Mouse (Mus musculus): Measurements from ENCODE around the gene Padi6. TPM values are rescaled to one million over a fixed set of nuclear protein-coding genes. Genes with fewer than 3 reads are reported as not detected.
A peak's percentile ranks its signal among the peaks of the same experiment; 100 is the strongest.

Padi6 gene
- total RNA-seq, 1 experiment from 2014 or later: 0.12 TPM

GRCm38 (mm10) chr4:140761601-140762000, 19.2 kb upstream of the Padi6 start:
- no peak for ATAC-seq (ENCODE audit: extremely low read depth, insufficient number of reproducible peaks, low FRiP score, poor library complexity, severe bottlenecking)

GRCm38 (mm10) chr4:140755811-140756210, 13.4 kb upstream of the Padi6 start:
- ATAC-seq (ENCODE audit: extremely low read depth, insufficient number of reproducible peaks, low FRiP score, poor library complexity, severe bottlenecking): no peak

- ATAC-seq (ENCODE audit: extremely low read depth, insufficient number of reproducible peaks, low FRiP score, poor library complexity, severe bottlenecking): no peak
Observed at GRCm38 (mm10) chr4:140753366-140753765, 10.9 kb upstream of the Padi6 start.

GRCm38 (mm10) chr4:140750328-140750727, 7.9 kb upstream of the Padi6 start:
- no peak for ATAC-seq (ENCODE audit: extremely low read depth, insufficient number of reproducible peaks, low FRiP score, poor library complexity, severe bottlenecking)

- ATAC-seq (ENCODE audit: extremely low read depth, insufficient number of reproducible peaks, low FRiP score, poor library complexity, severe bottlenecking): no peak
Observed at GRCm38 (mm10) chr4:140747978-140748377, 5.5 kb upstream of the Padi6 start.

- ATAC-seq (ENCODE audit: extremely low read depth, insufficient number of reproducible peaks, low FRiP score, poor library complexity, severe bottlenecking): no peak
Observed at GRCm38 (mm10) chr4:140744654-140745053, 2.2 kb upstream of the Padi6 start.

- no peak for ATAC-seq (ENCODE audit: extremely low read depth, insufficient number of reproducible peaks, low FRiP score, poor library complexity, severe bottlenecking)
Observed at GRCm38 (mm10) chr4:140743086-140743485, 643 bp upstream of the Padi6 start.

GRCm38 (mm10) chr4:140741401-140741800, 1.0 kb downstream of the Padi6 start:
- ATAC-seq (ENCODE audit: extremely low read depth, insufficient number of reproducible peaks, low FRiP score, poor library complexity, severe bottlenecking): no peak

- peak; percentile 73 for ATAC-seq (ENCODE audit: extremely low read depth, insufficient number of reproducible peaks, low FRiP score, poor library complexity, severe bottlenecking)
Observed at GRCm38 (mm10) chr4:140740655-140741054, 1.8 kb downstream of the Padi6 start.

- ATAC-seq (ENCODE audit: extremely low read depth, insufficient number of reproducible peaks, low FRiP score, poor library complexity, severe bottlenecking): no peak
Observed at GRCm38 (mm10) chr4:140732871-140733270, 9.6 kb downstream of the Padi6 start.

GRCm38 (mm10) chr4:140731654-140732053, 10.8 kb downstream of the Padi6 start:
- no peak for ATAC-seq (ENCODE audit: extremely low read depth, insufficient number of reproducible peaks, low FRiP score, poor library complexity, severe bottlenecking)

- no peak for ATAC-seq (ENCODE audit: extremely low read depth, insufficient number of reproducible peaks, low FRiP score, poor library complexity, severe bottlenecking)
Observed at GRCm38 (mm10) chr4:140726907-140727306, 15.5 kb downstream of the Padi6 start.

- no peak for ATAC-seq (ENCODE audit: extremely low read depth, insufficient number of reproducible peaks, low FRiP score, poor library complexity, severe bottlenecking)
Observed at GRCm38 (mm10) chr4:140724739-140725138, 17.7 kb downstream of the Padi6 start.

- ATAC-seq (ENCODE audit: extremely low read depth, insufficient number of reproducible peaks, low FRiP score, poor library complexity, severe bottlenecking): no peak
Observed at GRCm38 (mm10) chr4:140723801-140724200, 18.6 kb downstream of the Padi6 start.

GRCm38 (mm10) chr4:140723192-140723591, 19.3 kb downstream of the Padi6 start:
- no peak for ATAC-seq (ENCODE audit: extremely low read depth, insufficient number of reproducible peaks, low FRiP score, poor library complexity, severe bottlenecking)

GRCm38 (mm10) chr4:140722710-140723109, 19.7 kb downstream of the Padi6 start:
- ATAC-seq (ENCODE audit: extremely low read depth, insufficient number of reproducible peaks, low FRiP score, poor library complexity, severe bottlenecking): no peak

- no peak for ATAC-seq (ENCODE audit: extremely low read depth, insufficient number of reproducible peaks, low FRiP score, poor library complexity, severe bottlenecking)
Observed at GRCm38 (mm10) chr4:140721968-140722490, 20.4 kb downstream of the Padi6 start.

- no peak for ATAC-seq (ENCODE audit: extremely low read depth, insufficient number of reproducible peaks, low FRiP score, poor library complexity, severe bottlenecking)
Observed at GRCm38 (mm10) chr4:140720091-140720490, 22.4 kb downstream of the Padi6 start.

- no peak for ATAC-seq (ENCODE audit: extremely low read depth, insufficient number of reproducible peaks, low FRiP score, poor library complexity, severe bottlenecking)
Observed at GRCm38 (mm10) chr4:140718436-140718835, 24.0 kb downstream of the Padi6 start.

GRCm38 (mm10) chr4:140716994-140717393, 25.4 kb downstream of the Padi6 start:
- ATAC-seq (ENCODE audit: extremely low read depth, insufficient number of reproducible peaks, low FRiP score, poor library complexity, severe bottlenecking): no peak

GRCm38 (mm10) chr4:140714586-140714985, 27.9 kb downstream of the Padi6 start:
- no peak for ATAC-seq (ENCODE audit: extremely low read depth, insufficient number of reproducible peaks, low FRiP score, poor library complexity, severe bottlenecking)
